Mouse (Mus musculus): ENCODE results near the gene Chkb. TPM values are rescaled to one million over a fixed set of nuclear protein-coding genes. Genes with fewer than 3 reads are reported as not detected.

The Chkb gene
- polyA plus RNA-seq, 1 experiment from 2014 or later: 80.9 TPM

DNA sequence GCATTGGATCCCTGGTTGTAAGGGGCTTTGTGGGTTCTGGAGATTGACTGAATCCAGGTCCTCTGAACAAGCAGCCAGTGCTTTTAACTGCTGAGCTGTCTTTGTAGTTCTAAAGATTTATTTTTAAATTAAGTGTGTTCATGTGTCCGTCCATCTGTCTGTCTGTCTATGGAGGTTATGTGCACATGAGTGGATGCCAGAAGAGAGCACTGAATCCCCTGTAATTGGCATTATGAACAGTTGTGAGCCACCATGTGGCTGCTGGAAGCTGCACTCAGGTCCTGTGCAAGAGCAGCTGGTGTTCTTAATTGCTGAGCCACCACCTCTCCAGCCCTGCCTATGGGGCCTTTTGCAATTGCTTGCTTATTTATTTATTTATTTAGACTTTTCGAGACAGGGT, 31.6 kb downstream of the Chkb start:
- Histone ChIP-seq H3K27me3 (ENCODE audit: control insufficient read depth, insufficient read depth, low read length) (no peaks in the 10 kb centered on the region), H3K4me1 (ENCODE audit: control insufficient read depth, insufficient read depth, low read length) (no peaks in the 10 kb centered on the region), H3K36me3 (ENCODE audit: control insufficient read depth, insufficient read depth, low read length) (no peaks in the 10 kb centered on the region), H3K9ac (replicated peaks; ENCODE audit: low read depth, low read length) (no peak overlapping the region), H3K9me3 (ENCODE audit: control insufficient read depth, low read length) (no peaks in the 10 kb centered on the region), H3K4me3 (ENCODE audit: low read depth, low read length) (no peak overlapping the region), H3K27ac (ENCODE audit: low read depth, low read length) (no peak overlapping the region), H3K4me2 (ENCODE audit: low read depth, low read length) (no peak overlapping the region)
- 80% methylated on average over 2 of the region's 2 CpGs for WGBS
- ATAC-seq (ENCODE audit: low read depth): no peak

GRCm38 (mm10) chr15:89396883-89397282, 32.8 kb downstream of the Chkb start:
- Histone ChIP-seq H3K36me3 (ENCODE audit: control insufficient read depth, insufficient read depth, low read length) (no peaks in the 10 kb centered on the region), H3K4me2 (ENCODE audit: low read depth, low read length) (no peak overlapping the region), H3K9me3 (ENCODE audit: control insufficient read depth, low read length) (no peaks in the 10 kb centered on the region), H3K27me3 (ENCODE audit: control insufficient read depth, insufficient read depth, low read length) (no peaks in the 10 kb centered on the region), H3K4me1 (ENCODE audit: control insufficient read depth, insufficient read depth, low read length) (no peaks in the 10 kb centered on the region), H3K27ac (ENCODE audit: low read depth, low read length) (no peak overlapping the region), H3K4me3 (ENCODE audit: low read depth, low read length) (no peak overlapping the region), H3K9ac (replicated peaks; ENCODE audit: low read depth, low read length) (no peak overlapping the region)
- 88% methylated on average over 4 of the region's 4 CpGs for WGBS
- no peak for ATAC-seq (ENCODE audit: low read depth)

DNA sequence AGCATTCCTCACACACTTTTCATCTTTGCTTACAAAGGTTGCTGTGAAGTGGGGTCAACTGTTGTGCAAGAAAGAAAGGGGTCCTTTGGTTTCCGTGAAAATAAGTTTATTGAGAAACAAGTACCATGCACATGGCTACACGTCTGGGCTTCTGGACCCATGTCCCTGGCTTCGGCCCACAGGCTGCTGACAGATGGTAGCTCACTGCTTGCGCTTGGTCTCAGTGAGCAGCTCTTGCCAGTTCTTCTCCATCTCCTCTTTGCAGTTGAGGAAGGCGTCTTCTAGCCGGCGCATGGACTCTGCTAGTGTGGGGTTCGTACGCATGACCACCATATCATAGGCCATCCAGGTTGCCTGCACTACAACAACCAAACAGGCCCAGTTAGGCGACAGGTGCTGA, 39.6 kb downstream of the Chkb start:
- H3K9ac ChIP-seq (replicated peaks; ENCODE audit: low read depth, low read length): no peak overlapping the region
- no peaks in the 10 kb centered on the region for H3K4me1 ChIP-seq (ENCODE audit: control insufficient read depth, insufficient read depth, low read length)
- no peak overlapping the region for H3K27ac ChIP-seq (ENCODE audit: low read depth, low read length)
- no peak overlapping the region for H3K4me2 ChIP-seq (ENCODE audit: low read depth, low read length)
- H3K4me3 ChIP-seq (ENCODE audit: low read depth, low read length): no peak overlapping the region
- H3K27me3 ChIP-seq (ENCODE audit: control insufficient read depth, insufficient read depth, low read length): no peaks in the 10 kb centered on the region
- 95% methylated on average over 10 of the region's 10 CpGs for WGBS
- no peaks in the 10 kb centered on the region for H3K9me3 ChIP-seq (ENCODE audit: control insufficient read depth, low read length)
- ATAC-seq (ENCODE audit: low read depth): no peak
- H3K36me3 ChIP-seq (ENCODE audit: control insufficient read depth, insufficient read depth, low read length): no peaks in the 10 kb centered on the region

- 47% methylated on average over 12 of the region's 12 CpGs for WGBS
- no peaks in the 10 kb centered on the region for H3K4me1 ChIP-seq (ENCODE audit: control insufficient read depth, insufficient read depth, low read length)
- no peaks in the 10 kb centered on the region for H3K36me3 ChIP-seq (ENCODE audit: control insufficient read depth, insufficient read depth, low read length)
- no peaks in the 10 kb centered on the region for H3K27me3 ChIP-seq (ENCODE audit: control insufficient read depth, insufficient read depth, low read length)
- no peak overlapping the region for H3K4me3 ChIP-seq (ENCODE audit: low read depth, low read length)
- no peak overlapping the region for H3K27ac ChIP-seq (ENCODE audit: low read depth, low read length)
- H3K9ac ChIP-seq (replicated peaks; ENCODE audit: low read depth, low read length): no peak overlapping the region
- no peak for ATAC-seq (ENCODE audit: low read depth)
- no peak overlapping the region for H3K4me2 ChIP-seq (ENCODE audit: low read depth, low read length)
- no peaks in the 10 kb centered on the region for H3K9me3 ChIP-seq (ENCODE audit: control insufficient read depth, low read length)
Measured at GRCm38 (mm10) chr15:89387127-89387526, 42.6 kb downstream of the Chkb start.

DNA sequence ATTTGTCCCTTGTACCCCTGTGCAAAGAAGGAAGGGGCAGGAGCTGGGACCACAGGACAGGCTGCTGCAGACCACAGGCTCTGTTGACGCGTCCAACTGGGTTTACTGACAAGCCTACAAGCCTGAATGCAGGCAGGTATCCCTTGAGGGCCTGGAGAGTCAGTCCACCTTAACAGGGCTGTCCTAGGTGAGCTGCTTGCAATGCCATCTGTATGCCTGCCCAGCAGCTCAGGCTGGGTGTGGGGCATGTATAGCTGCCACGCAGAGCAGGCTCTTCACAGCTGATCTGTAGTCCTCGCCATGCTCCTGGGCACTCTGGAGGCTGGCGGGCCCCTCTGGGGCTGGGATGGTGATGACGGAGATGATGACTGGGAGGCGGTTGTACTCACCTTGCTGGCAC, 45.1 kb downstream of the Chkb start, which contains the start of gene Klhdc7b:
Gene Klhdc7b, plus strand, starts transcription at position 301 of the 400 bp plus-strand sequence.
- 92% methylated on average over 7 of the region's 7 CpGs for WGBS
- H3K27me3 ChIP-seq (ENCODE audit: control insufficient read depth, insufficient read depth, low read length): peaks cover under 1% of the 10 kb centered on the region; the same call in 1 of the 2 replicates
- H3K27ac ChIP-seq (ENCODE audit: low read depth, low read length): no peak within 1 kb of the TSS
- H3K4me3 ChIP-seq (ENCODE audit: low read depth, low read length): no peak within 1 kb of the TSS
- no peak within 1 kb of the TSS for H3K4me2 ChIP-seq (ENCODE audit: low read depth, low read length)
- no peaks in the 10 kb centered on the region for H3K4me1 ChIP-seq (ENCODE audit: control insufficient read depth, insufficient read depth, low read length)
- H3K9ac ChIP-seq (replicated peaks; ENCODE audit: low read depth, low read length): no peak within 1 kb of the TSS
- H3K36me3 ChIP-seq (ENCODE audit: control insufficient read depth, insufficient read depth, low read length): no peaks in the 10 kb centered on the region
- ATAC-seq (ENCODE audit: low read depth): no peak
- no peaks in the 10 kb centered on the region for H3K9me3 ChIP-seq (ENCODE audit: control insufficient read depth, low read length)

- H3K27me3 ChIP-seq (ENCODE audit: control insufficient read depth, insufficient read depth, low read length): peaks cover 26% of the 10 kb centered on the region
- no peak for ATAC-seq (ENCODE audit: low read depth)
- no peak overlapping the region for H3K9ac ChIP-seq (replicated peaks; ENCODE audit: low read depth, low read length)
- no peaks in the 10 kb centered on the region for H3K9me3 ChIP-seq (ENCODE audit: control insufficient read depth, low read length)
- no peak overlapping the region for H3K27ac ChIP-seq (ENCODE audit: low read depth, low read length)
- peaks cover 10% of the 10 kb centered on the region; the same call in 1 of the 2 replicates for H3K4me1 ChIP-seq (ENCODE audit: control insufficient read depth, insufficient read depth, low read length)
- peak overlapping the region; percentile 23; the same call in 1 of the 2 replicates for H3K4me3 ChIP-seq (ENCODE audit: low read depth, low read length)
- WGBS: 4% methylated on average over 10 of the region's 10 CpGs
- no peaks in the 10 kb centered on the region for H3K36me3 ChIP-seq (ENCODE audit: control insufficient read depth, insufficient read depth, low read length)
- peak overlapping the region; percentile 55 for H3K4me2 ChIP-seq (ENCODE audit: low read depth, low read length)
Measured at GRCm38 (mm10) chr15:89379429-89379828, 50.3 kb downstream of the Chkb start.

GRCm38 (mm10) chr15:89378831-89379401, 50.8 kb downstream of the Chkb start, which contains the start of gene Odf3b:
Gene Odf3b (minus strand): TSS chr15:89379282.
- Histone ChIP-seq H3K9me3 (ENCODE audit: control insufficient read depth, low read length) (no peaks in the 10 kb centered on the region), H3K9ac (replicated peaks; ENCODE audit: low read depth, low read length) (peak within 1 kb of the TSS; percentile 25), H3K27me3 (ENCODE audit: control insufficient read depth, insufficient read depth, low read length) (peaks cover 26% of the 10 kb centered on the region), H3K4me2 (ENCODE audit: low read depth, low read length) (peak within 1 kb of the TSS; percentile 55), H3K27ac (ENCODE audit: low read depth, low read length) (no peak within 1 kb of the TSS), H3K4me3 (ENCODE audit: low read depth, low read length) (peak within 1 kb of the TSS; percentile 23), H3K36me3 (ENCODE audit: control insufficient read depth, insufficient read depth, low read length) (no peaks in the 10 kb centered on the region), H3K4me1 (ENCODE audit: control insufficient read depth, insufficient read depth, low read length) (peaks cover 14% of the 10 kb centered on the region; the same call in 1 of the 2 replicates)
- 1% methylated on average over 29 of the region's 33 CpGs for WGBS
- no peak for ATAC-seq (ENCODE audit: low read depth)

DNA sequence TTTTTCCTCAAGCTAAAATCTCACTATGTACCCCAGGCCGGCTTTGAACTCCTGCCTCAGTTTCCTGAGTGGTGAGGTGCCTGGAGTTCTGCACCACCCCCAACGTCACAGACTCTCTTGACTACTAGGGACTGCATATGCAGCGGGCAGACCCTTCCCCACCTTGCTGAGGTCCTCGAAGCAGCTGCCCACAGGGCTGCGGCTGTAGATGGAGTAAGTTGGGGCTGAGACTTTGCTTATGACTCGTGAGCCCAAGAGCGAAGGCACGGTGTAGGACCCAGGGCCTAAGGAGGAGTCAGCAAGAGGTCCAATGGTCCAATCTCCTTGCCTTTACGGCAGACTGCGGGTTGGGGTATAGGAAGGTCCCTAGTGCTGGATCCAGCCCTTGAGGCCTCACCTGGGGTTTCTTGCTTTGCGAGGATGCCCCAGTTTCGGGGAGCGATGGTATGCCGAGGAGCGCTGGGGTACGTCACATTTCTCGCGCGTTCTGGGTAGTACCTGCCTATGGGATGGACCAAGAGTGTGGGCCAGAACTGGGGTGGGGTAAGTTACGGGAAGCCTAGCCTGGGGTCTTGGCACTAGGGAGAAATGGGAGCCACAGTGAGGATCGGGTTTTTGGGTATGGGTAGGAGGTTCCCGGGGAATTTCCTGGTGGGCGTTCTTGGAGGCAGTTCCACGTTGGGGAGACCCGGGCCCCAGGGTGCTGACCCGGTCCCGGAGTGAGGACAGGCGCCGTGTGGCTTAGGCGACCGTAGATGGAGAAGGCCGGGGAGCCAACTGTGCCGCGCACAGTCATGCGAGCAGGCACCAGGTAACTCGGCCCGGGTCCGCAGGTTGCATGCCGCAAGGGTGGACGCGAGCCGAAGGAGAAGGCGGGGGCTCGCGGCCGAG, 51.5 kb downstream of the Chkb start:
- 11% methylated on average over 46 of the region's 46 CpGs for whole genome bisulfite sequencing
- Histone ChIP-seq H3K9me3 (ENCODE audit: control insufficient read depth, low read length) (no peaks in the 10 kb centered on the region), H3K27me3 (ENCODE audit: control insufficient read depth, insufficient read depth, low read length) (peaks cover 26% of the 10 kb centered on the region)

DNA sequence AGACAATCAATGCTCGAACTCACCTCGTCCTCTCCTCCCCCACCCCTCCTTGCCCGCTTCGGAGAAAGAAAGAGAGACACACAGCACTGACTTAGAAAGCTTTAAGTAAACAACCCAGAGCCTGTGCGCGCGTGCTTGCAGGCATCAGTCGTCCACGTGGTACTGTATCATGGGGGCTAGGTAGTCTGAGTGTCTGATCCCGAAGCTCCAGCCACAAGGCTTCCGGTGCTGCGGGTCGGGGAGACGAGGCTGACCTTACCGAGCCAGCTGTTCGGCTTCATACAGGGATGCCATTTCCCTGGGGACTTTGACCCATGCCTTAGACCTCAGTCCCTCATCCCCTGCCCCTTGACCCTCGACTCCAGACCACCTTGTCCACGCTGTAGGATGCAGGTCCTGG, 52.3 kb downstream of the Chkb start:
- WGBS: 5% methylated on average over 18 of the region's 18 CpGs
- H3K27me3 ChIP-seq (ENCODE audit: control insufficient read depth, insufficient read depth, low read length): peaks cover 26% of the 10 kb centered on the region

More for the DNA sequence above, 51.5 kb downstream of the Chkb start:
- no peak for ATAC-seq (ENCODE audit: low read depth)
- peak overlapping the region; percentile 23 for H3K4me3 ChIP-seq (ENCODE audit: low read depth, low read length)
- no peaks in the 10 kb centered on the region for H3K36me3 ChIP-seq (ENCODE audit: control insufficient read depth, insufficient read depth, low read length)
- peak overlapping the region; percentile 25 for H3K9ac ChIP-seq (replicated peaks; ENCODE audit: low read depth, low read length)
- H3K4me1 ChIP-seq (ENCODE audit: control insufficient read depth, insufficient read depth, low read length): peaks cover 16% of the 10 kb centered on the region
- H3K27ac ChIP-seq (ENCODE audit: low read depth, low read length): no peak overlapping the region
- H3K4me2 ChIP-seq (ENCODE audit: low read depth, low read length): peak overlapping the region; percentile 55

More for the DNA sequence above, 52.3 kb downstream of the Chkb start:
- Histone ChIP-seq H3K4me2 (ENCODE audit: low read depth, low read length) (no peak overlapping the region), H3K4me3 (ENCODE audit: low read depth, low read length) (no peak overlapping the region), H3K36me3 (ENCODE audit: control insufficient read depth, insufficient read depth, low read length) (no peaks in the 10 kb centered on the region; the same call in 1 of the 2 replicates), H3K9me3 (ENCODE audit: control insufficient read depth, low read length) (no peaks in the 10 kb centered on the region), H3K9ac (replicated peaks; ENCODE audit: low read depth, low read length) (no peak overlapping the region), H3K4me1 (ENCODE audit: control insufficient read depth, insufficient read depth, low read length) (peaks cover 24% of the 10 kb centered on the region), H3K27ac (ENCODE audit: low read depth, low read length) (no peak overlapping the region)
- no peak for ATAC-seq (ENCODE audit: low read depth)
